Mouse (Mus musculus) testis, adult 2 months (tissue): Measurements from ENCODE around the gene Glo1.

ENCODE experiments used
- CTCF ChIP-seq: fragments of 200-500 bp; IDR thresholded peaks from 2 replicates; pipeline ENCODE4 v1.5.1; 2012; ENCODE audit warnings: low read depth, mild to moderate bottlenecking, inconsistent platforms, low read length, moderate library complexity; ENCODE audit not compliant: control insufficient read depth, insufficient read depth, insufficient replicate concordance
- POLR2A ChIP-seq: fragments of 200-500 bp; IDR thresholded peaks from 2 replicates; pipeline ENCODE4 v1.6.1; 2012; ENCODE audit warnings: low read depth, mild to moderate bottlenecking, inconsistent platforms, low read length, moderate library complexity; ENCODE audit not compliant: control insufficient read depth

GRCm38 (mm10) chr17:30580781-30581180 lies 45.9 kb downstream of the Glo1 start:
- TF ChIP-seq POLR2A (no peak), CTCF (no peak)
